8 mouse cellular contexts compared by ENCODE assay signal in genomic region chr5:139351134-139351533, GRCm38 (mm10). TPM values are rescaled to one million over a fixed set of nuclear protein-coding genes. Genes with fewer than 3 reads are reported as not detected.
DNase-seq lines count a peak whose midpoint lies in the region; ATAC-seq and TF ChIP-seq lines count a peak whose summit lies in the region.

Gene Cox19, minus strand, starts transcription at chr5:139351418.

- peaks cover 75% of the 10 kb centered on the region for H3K27me3 ChIP-seq in heart, embryonic 10.5 days (ENCODE audit: insufficient read depth, poor library complexity, severe bottlenecking)
- H3K27me3 ChIP-seq in midbrain, embryonic 16.5 days (ENCODE audit: control insufficient read depth, insufficient read depth, low read depth, low read length): no peaks in the 10 kb centered on the region

- H3K9ac ChIP-seq in midbrain, embryonic 16.5 days (ENCODE audit: low read depth, low read length): 0 out of 2 replicates have a peak within 1 kb of the TSS, but pooled peaks have one; percentile 12

- DNase-seq in layer of hippocampus, adult 18-20 months (ENCODE audit: low spot score in 2 of 2): no peak
- DNase-seq in layer of hippocampus, adult 11-12 months (ENCODE audit: low spot score): no peak
- DNase-seq in heart, embryonic 10.5 days (ENCODE audit: low spot score): no peak
- no peak for DNase-seq in layer of hippocampus, postnatal 36 days
- no peak for DNase-seq in MN1 (ENCODE audit: low spot score)
- no peak for DNase-seq in cerebellum, adult 11 months

- no peak for TF ChIP-seq POLR2A in bone marrow macrophage, adult 2 months (IDR thresholded peaks at IDR 0.05; ENCODE audit: borderline replicate concordance, low read depth, low read length)

- no peak within 1 kb of the TSS for H3K4me3 ChIP-seq in bone marrow macrophage, adult 2 months (ENCODE audit: insufficient read depth, low read length)
- no peak within 1 kb of the TSS for H3K4me3 ChIP-seq in heart, embryonic 10.5 days
- H3K4me3 ChIP-seq in midbrain, embryonic 16.5 days (ENCODE audit: low read depth, low read length): no peak within 1 kb of the TSS

- peaks cover 9% of the 10 kb centered on the region for H3K4me1 ChIP-seq in bone marrow macrophage, adult 2 months (ENCODE audit: control insufficient read depth, insufficient read depth, low read length)
- peaks cover 19% of the 10 kb centered on the region for H3K4me1 ChIP-seq in heart, embryonic 10.5 days
- no peaks in the 10 kb centered on the region for H3K4me1 ChIP-seq in midbrain, embryonic 16.5 days (ENCODE audit: control insufficient read depth, insufficient read depth, low read length)

- H3K4me2 ChIP-seq in midbrain, embryonic 16.5 days (ENCODE audit: low read length): no peak within 1 kb of the TSS

- TF ChIP-seq CTCF in bone marrow macrophage, adult 2 months (IDR thresholded peaks at IDR 0.05; ENCODE audit: low read depth, low read length): no peak

- H3K9me3 ChIP-seq in heart, embryonic 10.5 days: no peaks in the 10 kb centered on the region
- no peaks in the 10 kb centered on the region for H3K9me3 ChIP-seq in midbrain, embryonic 16.5 days (replicated peaks; ENCODE audit: control insufficient read depth, low read length, poor library complexity, severe bottlenecking)

- WGBS in heart, embryonic 10.5 days: 41% methylated on average over 5 of the region's 5 CpGs
- 51% methylated on average over 5 of the region's 5 CpGs for WGBS in midbrain, embryonic 16.5 days

- H3K27ac ChIP-seq in bone marrow macrophage, adult 2 months (ENCODE audit: insufficient read depth, low read depth, low read length): no peak within 1 kb of the TSS
- H3K27ac ChIP-seq in heart, embryonic 10.5 days: 0 out of 2 replicates have a peak within 1 kb of the TSS, but pooled peaks have one; percentile 6
- H3K27ac ChIP-seq in midbrain, embryonic 16.5 days (ENCODE audit: low read length): no peak within 1 kb of the TSS

- no peaks in the 10 kb centered on the region for H3K36me3 ChIP-seq in heart, embryonic 10.5 days
- no peaks in the 10 kb centered on the region for H3K36me3 ChIP-seq in midbrain, embryonic 16.5 days (ENCODE audit: control insufficient read depth, insufficient read depth, low read length)

- no peak for ATAC-seq in midbrain, embryonic 16.5 days

RNA-seq across cellular contexts. Expression of gene Cox19, which starts in this region (rescaled TPM):
- 10 to 100 TPM; 65.3 to 71.1 TPM for total RNA-seq in layer of hippocampus, adult 18-20 months (2021)
- 31.4 and 36.1 TPM in 2 replicates for polyA plus RNA-seq in bone marrow macrophage, adult 2 months (2012; ENCODE audit: insufficient read depth, insufficient read length, missing spikeins)
- 76.3 and 93.2 TPM in 2 replicates for polyA plus RNA-seq in heart, embryonic 10.5 days (2016; fragmentation: Nextera tagmentation; extraction: Ambion mirVana)
- total RNA-seq in layer of hippocampus, postnatal 36 days (2021): 10 to 100 TPM; 68.6 to 76.3 TPM
- polyA plus RNA-seq in midbrain, embryonic 16.5 days (2015; fragmentation: Nextera tagmentation; extraction: Ambion mirVana): 102 and 105 TPM in 2 replicates
